Mouse (Mus musculus) lung, postnatal 0 days (tissue): ENCODE measurements around the gene Hmgb1. TPM values are rescaled to one million over a fixed set of nuclear protein-coding genes. Genes with fewer than 3 reads are reported as not detected.
"Not testable (repeated sequence)": the region's sequence is repeated elsewhere in the genome, so short reads cannot be mapped to it uniquely, and the experiment has no call there.

Source experiments
- ATAC-seq: fragments of 200-750 bp; cut with Nextera tagmentation; 2 replicates; pipeline ENCODE4 v1.8.0; 2017; ENCODE audit warnings: moderate library complexity
- DNase-seq: peaks from one replicate; pipeline ENCODE4 v3.0.0-alpha.2; 2016; ENCODE audit warnings: low spot score
- H3K27ac ChIP-seq: fragments of 300-500 bp; sonication (generic); 2 replicates; pipeline ENCODE4 v1.5.1; 2014; ENCODE audit warnings: antibody characterized with exemption, mild to moderate bottlenecking, low read length, mixed read lengths
- H3K27me3 ChIP-seq: fragments of 300-500 bp; sonication (generic); replicated peaks from 2 replicates; pipeline ENCODE4 v1.6.1; 2014; ENCODE audit warnings: low read length, mixed read lengths; ENCODE audit not compliant: insufficient read depth
- H3K36me3 ChIP-seq: fragments of 300-500 bp; sonication (generic); 2 replicates; pipeline ENCODE4 v1.6.1; 2014; ENCODE audit warnings: low read length, mixed read lengths; ENCODE audit not compliant: insufficient read depth
- H3K4me1 ChIP-seq: fragments of 300-500 bp; sonication (generic); 2 replicates; pipeline ENCODE4 v1.6.1; 2014; ENCODE audit warnings: antibody characterized with exemption, low read depth, low read length, mixed read lengths; ENCODE audit not compliant: insufficient read depth
- H3K4me2 ChIP-seq: fragments of 300-500 bp; sonication (generic); replicated peaks from 2 replicates; pipeline ENCODE4 v1.6.1; 2014; ENCODE audit warnings: low read depth, mild to moderate bottlenecking, low read length, moderate library complexity, mixed read lengths
- H3K4me3 ChIP-seq: fragments of 300-500 bp; sonication (generic); 2 replicates; pipeline ENCODE4 v1.5.1; 2014; ENCODE audit warnings: low read depth, low read length
- H3K9ac ChIP-seq: fragments of 300-500 bp; sonication (generic); replicated peaks from 2 replicates; pipeline ENCODE4 v1.6.1; 2014; ENCODE audit warnings: low read depth, mild to moderate bottlenecking
- H3K9me3 ChIP-seq: fragments of 300-500 bp; sonication (generic); 2 replicates; pipeline ENCODE4 v1.6.1; 2016; ENCODE audit warnings: low read length, mixed read lengths
- CTCF ChIP-seq: IDR thresholded peaks from 2 replicates; pipeline ENCODE4 v1.5.1; 2016; ENCODE audit warnings: antibody characterized with exemption, mild to moderate bottlenecking
- EP300 ChIP-seq: IDR thresholded peaks from 2 replicates; pipeline ENCODE4 v1.6.1; 2016; ENCODE audit warnings: antibody characterized with exemption, mild to moderate bottlenecking, control low read depth
- WGBS: fragments of 180-500 bp; shearing (Covaris S2); extraction: QIAGEN DNeasy Blood & Tissue Kit; methylation state at CpG from one replicate; pipeline ENCODE4 v1.1.7; 2014; 5-methylcytosine and 5-hydroxymethylcytosine counted together
- polyA plus RNA-seq: library from polyadenylated mRNA; unstranded; fragments of >200 nt; fragmentation: Nextera tagmentation; extraction: Ambion mirVana; gene quantifications from 2 replicates; pipeline ENCODE4 v1.2.1, GENCODE M21; 2015

Gene Hmgb1
- polyA plus RNA-seq, 1 experiment from 2014 or later = 616 TPM

GRCm38 (mm10) chr5:149147386-149148000, 36.8 kb downstream of the Hmgb1 start:
- H3K27ac ChIP-seq = no peak overlapping the region
- H3K36me3 ChIP-seq = no peaks in the 10 kb centered on the region
- DNase-seq (no peak), ATAC-seq (no peak)
- TF ChIP-seq CTCF (no peak), EP300 (no peak)
- no peak overlapping the region for H3K4me2 ChIP-seq
- H3K4me1 ChIP-seq = no peaks in the 10 kb centered on the region
- no peaks in the 10 kb centered on the region for H3K27me3 ChIP-seq
- H3K9me3 ChIP-seq = no peaks in the 10 kb centered on the region
- no peak overlapping the region for H3K4me3 ChIP-seq
- H3K9ac ChIP-seq = no peak overlapping the region
- 70% methylated on average over 8 of the region's 8 CpGs for WGBS

- no peak overlapping the region for H3K4me3 ChIP-seq
- ATAC-seq (no peak), DNase-seq (no peak)
- H3K36me3 ChIP-seq = no peaks in the 10 kb centered on the region
- no peaks in the 10 kb centered on the region for H3K9me3 ChIP-seq
- no peak overlapping the region for H3K9ac ChIP-seq
- H3K4me1 ChIP-seq = no peaks in the 10 kb centered on the region
- no peaks in the 10 kb centered on the region for H3K27me3 ChIP-seq
- H3K4me2 ChIP-seq = no peak overlapping the region
- 68% methylated on average over 7 of the region's 7 CpGs for WGBS
- no peak overlapping the region for H3K27ac ChIP-seq
- no peak for TF ChIP-seq CTCF
- no peak for TF ChIP-seq EP300
Measured at GRCm38 (mm10) chr5:149146691-149147090, 37.6 kb downstream of the Hmgb1 start.

- Histone ChIP-seq H3K27ac (no peak overlapping the region), H3K4me1 (no peaks in the 10 kb centered on the region), H3K36me3 (no peaks in the 10 kb centered on the region), H3K9ac (no peak overlapping the region), H3K4me3 (no peak overlapping the region), H3K4me2 (no peak overlapping the region), H3K9me3 (no peaks in the 10 kb centered on the region), H3K27me3 (no peaks in the 10 kb centered on the region)
- peak; percentile 85 for DNase-seq
- TF ChIP-seq EP300 (no peak), CTCF (no peak)
- peak; percentile 86 for ATAC-seq
- WGBS = 60% methylated on average over 25 of the region's 25 CpGs
Measured at GRCm38 (mm10) chr5:149143766-149144375, 40.4 kb downstream of the Hmgb1 start.

DNA sequence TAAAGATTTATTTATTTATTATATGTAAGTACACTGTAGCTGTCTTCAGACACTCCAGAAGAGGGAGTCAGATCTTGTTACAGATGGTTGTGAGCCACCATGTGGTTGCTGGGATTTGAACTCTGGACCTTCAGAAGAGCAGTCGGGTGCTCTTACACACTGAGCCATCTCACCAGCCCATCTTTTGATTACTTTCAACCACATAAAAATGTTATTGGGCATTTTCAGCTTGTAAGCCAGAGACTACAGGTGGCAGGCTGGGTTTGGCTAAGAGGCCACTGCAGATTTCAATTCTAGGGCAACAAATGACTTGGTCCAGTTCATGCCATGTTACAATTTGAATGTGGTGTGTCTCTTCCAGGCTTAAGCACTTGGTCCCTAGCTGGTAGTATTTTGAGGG, 43.1 kb downstream of the Hmgb1 start:
- not testable (repeated sequence) for ATAC-seq, H3K9ac ChIP-seq, H3K27ac ChIP-seq, DNase-seq, H3K4me1 ChIP-seq, H3K9me3 ChIP-seq, H3K27me3 ChIP-seq, H3K36me3 ChIP-seq, H3K4me2 ChIP-seq, H3K4me3 ChIP-seq
- WGBS = 96% methylated on average over 1 of the region's 1 CpGs

DNA sequence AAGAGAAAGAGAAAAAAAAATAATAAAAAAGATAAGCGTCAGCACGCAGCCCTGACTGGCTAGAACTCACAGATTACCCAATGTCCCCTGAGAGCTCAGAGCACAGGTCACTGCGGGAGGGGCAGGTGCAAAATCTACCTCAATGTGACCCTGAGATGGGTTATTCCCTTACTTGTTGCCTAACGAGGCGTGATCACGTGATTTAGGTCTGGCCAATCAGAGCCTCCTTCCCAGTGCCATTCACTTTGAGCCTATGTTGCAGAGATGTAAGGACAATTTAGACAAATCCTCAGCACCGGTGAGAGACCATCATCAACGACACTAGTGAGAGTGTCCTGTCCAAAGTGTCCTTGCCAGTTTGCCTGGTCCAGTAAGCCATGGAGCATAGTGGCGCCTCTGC, 44.0 kb downstream of the Hmgb1 start:
- H3K4me2 ChIP-seq = no peak overlapping the region
- WGBS = 67% methylated on average over 9 of the region's 9 CpGs
- H3K9ac ChIP-seq = no peak overlapping the region
- DNase-seq (no peak), ATAC-seq (no peak)
- H3K27ac ChIP-seq = no peak overlapping the region
- H3K9me3 ChIP-seq = no peaks in the 10 kb centered on the region
- no peaks in the 10 kb centered on the region for H3K4me1 ChIP-seq
- H3K27me3 ChIP-seq = no peaks in the 10 kb centered on the region
- no peak overlapping the region for H3K4me3 ChIP-seq
- H3K36me3 ChIP-seq = no peaks in the 10 kb centered on the region
- TF ChIP-seq CTCF (no peak), EP300 (no peak)

GRCm38 (mm10) chr5:149138087-149138486, 46.2 kb downstream of the Hmgb1 start:
- not testable (repeated sequence) for H3K4me2 ChIP-seq, H3K9me3 ChIP-seq, H3K4me1 ChIP-seq, H3K9ac ChIP-seq, H3K36me3 ChIP-seq, H3K27ac ChIP-seq, H3K27me3 ChIP-seq, H3K4me3 ChIP-seq, DNase-seq, ATAC-seq
- 89% methylated on average over 6 of the region's 6 CpGs for WGBS
